Mouse (Mus musculus) forebrain, postnatal 0 days (tissue): ENCODE measurements around the gene Slc22a1. TPM values are rescaled to one million over a fixed set of nuclear protein-coding genes. Genes with fewer than 3 reads are reported as not detected.

ENCODE experiments used
- ATAC-seq: fragments of 200-750 bp; cut with Nextera tagmentation; 2 replicates; pipeline ENCODE4 v1.8.0; 2017; ENCODE audit warnings: mild to moderate bottlenecking, moderate library complexity
- DNase-seq: peaks from one replicate; pipeline ENCODE4 v3.0.0-alpha.2; 2015
- H3K27ac ChIP-seq: fragments of 300-500 bp; sonication (generic); 2 replicates; pipeline ENCODE4 v1.5.1; 2014; ENCODE audit warnings: low read depth, mild to moderate bottlenecking, antibody characterized with exemption, low read length, moderate library complexity, mixed read lengths
- H3K27me3 ChIP-seq: fragments of 300-500 bp; sonication (generic); 2 replicates; pipeline ENCODE4 v1.6.1; 2014; ENCODE audit warnings: mild to moderate bottlenecking, low read length, mixed read lengths; ENCODE audit not compliant: insufficient read depth
- H3K36me3 ChIP-seq: fragments of 300-500 bp; sonication (generic); 2 replicates; pipeline ENCODE4 v1.6.1; 2014; ENCODE audit warnings: mild to moderate bottlenecking, moderate library complexity; ENCODE audit not compliant: insufficient read depth
- H3K4me1 ChIP-seq: fragments of 300-500 bp; sonication (generic); 2 replicates; pipeline ENCODE4 v1.6.1; 2014; ENCODE audit warnings: antibody characterized with exemption; ENCODE audit not compliant: insufficient read depth
- H3K4me2 ChIP-seq: fragments of 300-500 bp; sonication (generic); 2 replicates; pipeline ENCODE4 v1.6.1; 2014; ENCODE audit warnings: low read depth, mild to moderate bottlenecking, moderate library complexity
- H3K4me3 ChIP-seq: fragments of 300-500 bp; sonication (generic); 2 replicates; pipeline ENCODE4 v1.5.1; 2014; ENCODE audit warnings: low read depth, low read length, mixed read lengths
- H3K9ac ChIP-seq: fragments of 300-500 bp; sonication (generic); 2 replicates; pipeline ENCODE4 v1.6.1; 2014; ENCODE audit warnings: mild to moderate bottlenecking
- H3K9me3 ChIP-seq: fragments of 300-500 bp; sonication (generic); 2 replicates; pipeline ENCODE4 v1.6.1; 2016; ENCODE audit warnings: low read length
- CTCF ChIP-seq: sonication (generic); IDR thresholded peaks from 2 replicates; pipeline ENCODE4 v1.5.1; 2016; ENCODE audit warnings: antibody characterized with exemption, control low read depth, low read depth
- WGBS: fragments of 180-500 bp; shearing (Covaris S2); extraction: QIAGEN DNeasy Blood & Tissue Kit; methylation state at CpG from one replicate; pipeline ENCODE4 v1.1.7; 2014; 5-methylcytosine and 5-hydroxymethylcytosine counted together
- polyA plus RNA-seq: library from polyadenylated mRNA; unstranded; fragments of >200 nt; fragmentation: Nextera tagmentation; extraction: Ambion mirVana; gene quantifications from 2 replicates; pipeline ENCODE4 v1.2.1, GENCODE M21; 2015
- total RNA-seq: library from RNA; depleted of rRNA; stranded (reverse); fragments of >200 nt; gene quantifications from 2 replicates; pipeline ENCODE4 v1.2.3, GENCODE M21; 2014

Gene Slc22a1
- total and polyA plus RNA-seq, 2 experiments from 2014 or later, result not detected

DNA sequence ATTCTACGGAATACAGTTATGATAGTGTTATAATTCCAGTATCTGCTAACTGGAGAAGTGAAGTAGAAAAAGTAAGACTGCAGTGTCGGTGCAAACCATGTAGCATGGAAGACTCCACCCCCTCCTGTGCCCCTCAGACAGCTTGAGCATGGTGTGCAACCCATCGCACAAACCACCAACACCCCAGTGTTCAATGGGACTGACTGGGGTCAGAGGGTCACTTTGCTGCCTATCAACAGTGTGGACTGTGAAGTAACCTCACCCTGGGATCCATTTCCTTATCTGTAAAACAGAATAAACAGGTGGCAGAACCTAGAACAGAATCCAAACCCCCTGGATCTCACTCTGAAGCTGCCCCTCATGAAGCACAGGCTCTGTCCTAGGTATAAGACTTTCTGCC is 32.8 kb upstream of the Slc22a1 start:
- DNase-seq (no peak), ATAC-seq (no peak)
- Histone ChIP-seq H3K4me1 (no peaks in the 10 kb centered on the region), H3K36me3 (peaks cover 54% of the 10 kb centered on the region), H3K9ac (no peak overlapping the region), H3K4me3 (no peak overlapping the region), H3K4me2 (no peak overlapping the region), H3K27ac (no peak overlapping the region), H3K27me3 (no peaks in the 10 kb centered on the region), H3K9me3 (no peaks in the 10 kb centered on the region)
- no peak for TF ChIP-seq CTCF
- 97% methylated on average over 3 of the region's 3 CpGs for WGBS

DNA sequence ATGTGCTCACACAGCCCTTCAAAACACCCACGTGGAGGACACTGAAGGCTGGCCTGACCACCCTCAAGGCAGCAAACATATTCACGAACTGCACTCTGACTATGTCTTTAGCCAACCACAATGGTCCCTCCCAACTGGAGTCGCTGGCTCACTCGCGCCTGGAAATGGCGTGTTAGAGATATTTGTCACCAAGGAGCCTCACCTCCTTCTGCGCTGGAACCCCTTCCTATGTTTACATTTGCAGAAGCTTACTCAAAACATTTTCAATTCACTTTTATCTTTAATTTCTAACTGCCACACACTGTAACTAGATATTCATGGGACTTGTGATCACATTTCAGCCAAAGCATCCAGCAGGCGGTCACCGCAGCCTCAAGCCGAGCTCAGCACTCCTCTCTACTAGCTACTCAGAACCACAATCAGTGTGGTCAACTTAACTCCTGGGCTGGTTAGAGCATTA is 31.0 kb upstream of the Slc22a1 start:
- no peak overlapping the region for H3K27ac ChIP-seq
- TF ChIP-seq CTCF, result no peak
- no peaks in the 10 kb centered on the region for H3K27me3 ChIP-seq
- ATAC-seq (no peak), DNase-seq (no peak)
- no peak overlapping the region for H3K9ac ChIP-seq
- 90% methylated on average over 10 of the region's 10 CpGs for WGBS
- peaks cover 64% of the 10 kb centered on the region for H3K36me3 ChIP-seq
- no peak overlapping the region for H3K4me3 ChIP-seq
- H3K9me3 ChIP-seq, result no peaks in the 10 kb centered on the region
- H3K4me1 ChIP-seq, result no peaks in the 10 kb centered on the region
- no peak overlapping the region for H3K4me2 ChIP-seq

DNA sequence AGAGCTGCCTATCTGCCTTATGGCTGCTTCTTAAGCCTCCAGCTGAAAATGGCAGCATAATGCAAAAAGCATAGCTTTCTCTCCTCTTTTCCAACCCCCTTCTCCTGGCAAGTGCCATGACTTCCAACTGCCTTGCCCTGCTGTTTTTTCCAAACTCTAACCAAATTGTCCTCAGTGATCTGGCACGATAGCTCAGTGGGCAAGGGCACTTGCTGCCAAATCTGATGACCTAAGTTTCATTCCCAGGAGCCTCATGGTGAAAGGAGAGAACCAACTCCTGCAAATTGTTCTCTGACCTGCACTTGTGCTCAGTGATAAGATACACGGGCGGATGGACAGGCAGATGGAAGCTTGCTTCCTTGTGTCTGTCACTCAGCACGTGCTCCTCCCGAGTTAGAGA is 27.3 kb upstream of the Slc22a1 start:
- H3K4me3 ChIP-seq, result no peak overlapping the region

DNA sequence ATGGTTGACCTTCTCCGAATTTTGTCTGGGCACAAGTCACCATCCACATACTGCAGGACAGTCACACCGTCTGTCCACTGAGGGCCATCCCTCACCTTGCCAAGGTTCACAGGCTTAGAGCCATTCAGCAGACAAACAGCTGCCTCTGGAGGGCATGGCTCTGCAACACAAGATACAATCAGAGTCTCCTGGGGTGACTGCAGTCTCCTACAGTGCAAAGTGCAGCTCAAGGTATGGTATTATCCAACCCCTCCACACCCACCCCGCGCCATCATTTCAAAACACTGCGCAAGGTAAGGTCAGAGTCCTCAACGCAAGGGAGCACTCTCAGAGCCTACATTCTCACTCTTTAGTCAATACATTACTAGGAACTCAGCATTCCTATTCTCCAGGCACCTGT is 24.7 kb upstream of the Slc22a1 start:
- DNase-seq, result no peak
- Histone ChIP-seq H3K9ac (no peak overlapping the region), H3K4me1 (no peaks in the 10 kb centered on the region), H3K4me2 (no peak overlapping the region), H3K9me3 (no peaks in the 10 kb centered on the region), H3K36me3 (peaks cover 89% of the 10 kb centered on the region), H3K27me3 (no peaks in the 10 kb centered on the region), H3K27ac (no peak overlapping the region), H3K4me3 (no peak overlapping the region)
- 94% methylated on average over 6 of the region's 6 CpGs for WGBS
- no peak for TF ChIP-seq CTCF
- ATAC-seq, result no peak

More for the DNA sequence above, 27.3 kb upstream of the Slc22a1 start:
- Histone ChIP-seq H3K4me2 (no peak overlapping the region), H3K27ac (no peak overlapping the region), H3K36me3 (peaks cover 77% of the 10 kb centered on the region), H3K4me1 (no peaks in the 10 kb centered on the region), H3K9ac (no peak overlapping the region), H3K9me3 (no peaks in the 10 kb centered on the region), H3K27me3 (no peaks in the 10 kb centered on the region)
- TF ChIP-seq CTCF, result no peak
- DNase-seq (no peak), ATAC-seq (no peak)
- 94% methylated on average over 5 of the region's 5 CpGs for WGBS

DNA sequence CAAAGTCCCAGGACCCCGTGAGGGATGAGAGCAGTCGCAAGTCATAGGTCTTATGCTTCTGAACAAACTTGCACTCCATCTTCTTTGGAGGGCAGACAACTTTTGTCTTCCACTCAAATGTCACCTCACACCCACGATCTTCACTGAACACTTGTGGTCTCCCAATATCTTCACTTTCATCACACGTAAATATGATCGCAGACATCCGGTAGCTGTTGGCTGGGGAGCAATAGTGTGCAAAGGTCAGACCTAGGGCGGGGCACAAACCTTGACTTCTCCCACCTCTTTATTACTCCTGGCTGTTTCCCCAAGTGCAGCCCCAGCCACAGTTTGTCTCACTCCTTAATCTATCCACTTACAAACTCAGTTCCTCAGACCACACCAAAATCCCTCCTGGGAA is 16.3 kb upstream of the Slc22a1 start:
- ATAC-seq, result no peak
- H3K4me1 ChIP-seq, result no peaks in the 10 kb centered on the region
- 97% methylated on average over 7 of the region's 7 CpGs for WGBS
- peaks cover 92% of the 10 kb centered on the region for H3K36me3 ChIP-seq
- H3K9me3 ChIP-seq, result no peaks in the 10 kb centered on the region
- no peak overlapping the region for H3K4me2 ChIP-seq
- H3K27ac ChIP-seq, result no peak overlapping the region
- H3K27me3 ChIP-seq, result no peaks in the 10 kb centered on the region
- no peak for DNase-seq
- no peak overlapping the region for H3K9ac ChIP-seq
- no peak for TF ChIP-seq CTCF
- H3K4me3 ChIP-seq, result no peak overlapping the region

DNA sequence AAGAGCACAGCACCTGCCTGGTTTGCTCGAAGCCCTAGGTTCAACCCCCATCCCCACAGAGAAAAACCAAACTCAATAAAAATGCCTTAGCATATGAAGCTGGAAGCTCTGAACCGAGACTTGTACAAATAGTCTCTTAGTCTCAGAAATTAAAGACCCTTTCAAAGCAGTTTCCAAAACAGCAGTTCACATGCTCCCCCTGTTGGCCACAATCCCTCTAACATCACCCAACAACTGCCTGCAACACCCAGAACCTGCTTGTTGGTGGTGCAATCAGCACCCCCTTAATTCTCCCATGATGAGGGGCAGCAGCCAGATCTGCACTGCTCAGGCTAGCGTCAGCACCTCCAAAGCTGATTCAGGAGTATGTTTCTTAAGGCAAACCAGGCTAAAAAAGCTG is 13.9 kb upstream of the Slc22a1 start:
- ATAC-seq (no peak), DNase-seq (peak; percentile 67)
- WGBS, result 73% methylated on average over 3 of the region's 3 CpGs
- no peak overlapping the region for H3K9ac ChIP-seq
- H3K27ac ChIP-seq, result no peak overlapping the region
- no peak overlapping the region for H3K4me3 ChIP-seq
- no peaks in the 10 kb centered on the region for H3K27me3 ChIP-seq
- no peaks in the 10 kb centered on the region for H3K9me3 ChIP-seq
- no peaks in the 10 kb centered on the region for H3K4me1 ChIP-seq
- H3K36me3 ChIP-seq, result peaks cover 97% of the 10 kb centered on the region
- H3K4me2 ChIP-seq, result no peak overlapping the region
- peak; percentile 69 for TF ChIP-seq CTCF

DNA sequence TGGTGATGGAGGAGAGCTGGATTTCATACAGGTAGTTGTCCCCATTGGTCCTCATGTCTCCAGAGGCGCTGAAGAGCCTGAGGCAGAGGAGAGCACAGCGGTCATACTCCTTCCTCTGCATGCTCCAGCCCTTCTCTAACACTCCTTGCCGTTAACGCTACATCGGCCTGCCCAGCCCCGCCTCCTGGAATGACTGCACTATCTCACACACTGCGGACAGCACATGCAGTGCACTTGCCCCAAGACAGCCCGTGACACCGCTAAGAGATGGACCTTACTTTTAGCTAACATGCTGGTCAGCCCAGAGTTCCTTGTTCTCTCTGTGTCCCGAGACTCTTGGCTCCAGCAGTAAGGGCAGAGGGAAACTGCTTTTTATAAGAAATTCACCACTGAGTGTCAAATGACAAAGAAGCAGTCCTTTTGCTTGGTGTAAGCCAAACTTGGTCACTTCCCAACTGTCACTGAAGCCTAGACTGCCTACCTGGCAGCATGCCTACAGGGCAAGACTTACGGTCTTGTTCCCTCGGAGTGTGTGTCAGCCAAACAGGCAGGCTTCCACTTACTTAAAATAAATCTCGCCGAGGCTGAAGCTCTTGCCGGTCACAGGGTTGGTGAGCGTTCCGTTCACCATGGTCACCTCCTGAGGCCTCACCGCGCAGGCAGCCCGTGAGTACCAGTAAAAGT is 12.9 kb upstream of the Slc22a1 start:
- TF ChIP-seq CTCF, result no peak
- H3K27me3 ChIP-seq, result no peaks in the 10 kb centered on the region
- H3K27ac ChIP-seq, result no peak overlapping the region
- no peak overlapping the region for H3K4me2 ChIP-seq
- ATAC-seq (peak; percentile 66), DNase-seq (peak; percentile 48)
- no peak overlapping the region for H3K9ac ChIP-seq
- no peak overlapping the region for H3K4me3 ChIP-seq
- H3K9me3 ChIP-seq, result no peaks in the 10 kb centered on the region
- peaks cover 97% of the 10 kb centered on the region for H3K36me3 ChIP-seq
- H3K4me1 ChIP-seq, result no peaks in the 10 kb centered on the region
- 80% methylated on average over 20 of the region's 20 CpGs for WGBS
